Mouse (Mus musculus) hindbrain, embryonic 16.5 days (tissue): ENCODE data around the gene Ncf4. TPM values are rescaled to one million over a fixed set of nuclear protein-coding genes. Genes with fewer than 3 reads are reported as not detected.
A peak's percentile ranks its signal among the peaks of the same experiment; 100 is the strongest.

Experiments
- ATAC-seq: fragments of 200-750 bp; cut with Nextera tagmentation; 2 replicates; pipeline ENCODE4 v1.8.0; 2017; ENCODE audit warnings: moderate TSS enrichment, moderate library complexity
- H3K27ac ChIP-seq: fragments of 300-500 bp; sonication (generic); 2 replicates; pipeline ENCODE4 v1.5.1; 2014; ENCODE audit warnings: low read depth, mild to moderate bottlenecking, control low read depth, low read length, moderate library complexity
- H3K27me3 ChIP-seq: fragments of 300-500 bp; sonication (generic); replicated peaks from 2 replicates; pipeline ENCODE4 v1.6.1; 2014; ENCODE audit warnings: low read length; ENCODE audit not compliant: control insufficient read depth, insufficient read depth
- H3K36me3 ChIP-seq: fragments of 300-500 bp; sonication (generic); 2 replicates; pipeline ENCODE4 v1.6.1; 2014; ENCODE audit warnings: mild to moderate bottlenecking, low read length, moderate library complexity, mixed read lengths; ENCODE audit not compliant: control insufficient read depth, insufficient read depth
- H3K4me1 ChIP-seq: fragments of 300-500 bp; sonication (generic); 2 replicates; pipeline ENCODE4 v1.6.1; 2014; ENCODE audit warnings: low read depth, low read length; ENCODE audit not compliant: control insufficient read depth, insufficient read depth
- H3K4me2 ChIP-seq: fragments of 300-500 bp; sonication (generic); 2 replicates; pipeline ENCODE4 v1.6.1; 2014; ENCODE audit warnings: mild to moderate bottlenecking, low read length, control low read depth, moderate library complexity
- H3K4me3 ChIP-seq: fragments of 300-500 bp; sonication (generic); 2 replicates; pipeline ENCODE4 v1.5.1; 2014; ENCODE audit warnings: mild to moderate bottlenecking, low read length, control low read depth, moderate library complexity
- H3K9ac ChIP-seq: fragments of 300-500 bp; sonication (generic); 2 replicates; pipeline ENCODE4 v1.6.1; 2014; ENCODE audit warnings: low read depth, mild to moderate bottlenecking, control low read depth, low read length, moderate library complexity
- H3K9me3 ChIP-seq: fragments of 300-500 bp; sonication (generic); 2 replicates; pipeline ENCODE4 v1.6.1; 2014; ENCODE audit warnings: mild to moderate bottlenecking, low read length, moderate library complexity; ENCODE audit not compliant: control insufficient read depth
- WGBS: fragments of 180-500 bp; shearing (Covaris S2); extraction: QIAGEN DNeasy Blood & Tissue Kit; methylation state at CpG from one replicate; pipeline ENCODE4 v1.1.7; 2014; 5-methylcytosine and 5-hydroxymethylcytosine counted together
- polyA plus RNA-seq: library from polyadenylated mRNA; unstranded; fragments of >200 nt; fragmentation: Nextera tagmentation; extraction: Ambion mirVana; gene quantifications from 2 replicates; pipeline ENCODE4 v1.2.1, GENCODE M21; 2015

Ncf4 gene
- 1.2 and 1.6 TPM in 2 replicates for polyA plus RNA-seq

- H3K4me1 ChIP-seq, result no peaks in the 10 kb centered on the region
- no peak for ATAC-seq
- WGBS, result 76% methylated on average over 7 of the region's 7 CpGs
Measured at GRCm38 (mm10) chr15:78244695-78245492, at the start of gene Ncf4. Gene Ncf4 (plus strand): TSS chr15:78244801.

DNA sequence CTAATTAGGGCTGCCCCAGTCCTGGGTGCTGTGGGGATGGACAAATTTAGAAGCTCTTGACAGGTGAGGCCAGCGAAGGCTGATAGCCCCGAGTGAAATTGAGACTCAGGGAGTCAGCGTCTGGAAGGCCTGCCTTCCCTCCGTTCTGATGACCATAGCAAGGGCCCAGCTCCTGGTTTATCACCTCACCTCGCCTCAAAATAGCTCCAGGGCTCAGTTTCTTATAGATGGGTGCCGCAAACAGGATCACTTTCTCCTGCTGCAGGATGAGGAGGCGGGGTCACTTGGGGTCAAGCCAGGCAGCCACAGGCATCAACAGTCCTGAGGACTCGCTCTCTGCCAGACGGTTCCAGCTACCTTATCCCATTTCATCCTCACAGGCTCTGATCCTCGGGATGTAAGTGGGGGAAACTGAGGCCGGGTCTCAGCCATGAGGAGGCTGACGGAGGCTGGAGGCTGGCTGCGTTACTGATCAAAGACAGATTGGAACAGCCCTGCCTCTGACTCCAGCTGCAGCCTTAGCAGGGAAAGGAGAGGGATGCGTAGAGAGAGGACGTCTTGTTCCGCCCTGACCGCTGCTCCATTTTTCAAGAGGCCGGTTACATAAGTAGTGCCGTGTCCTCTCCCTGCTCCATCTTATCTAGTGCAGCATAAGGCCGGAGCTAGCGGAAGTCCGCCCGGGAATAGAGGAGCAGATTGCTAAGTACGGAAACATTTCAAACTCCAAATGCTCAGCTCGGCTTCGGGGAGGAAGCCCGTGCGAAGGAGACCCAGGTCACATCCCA is 49.3 kb upstream of the Ncf4 start:
- H3K27me3 ChIP-seq, result no peaks in the 10 kb centered on the region
- no peak overlapping the region for H3K4me3 ChIP-seq
- ATAC-seq, result no peak
- no peaks in the 10 kb centered on the region for H3K9me3 ChIP-seq
- H3K4me1 ChIP-seq, result no peaks in the 10 kb centered on the region
- H3K9ac ChIP-seq, result no peak overlapping the region
- no peaks in the 10 kb centered on the region for H3K36me3 ChIP-seq
- H3K27ac ChIP-seq, result no peak overlapping the region
- WGBS, result 79% methylated on average over 28 of the region's 28 CpGs
- H3K4me2 ChIP-seq, result no peak overlapping the region

More at GRCm38 (mm10) chr15:78244695-78245492, at the start of gene Ncf4:
- H3K9me3 ChIP-seq, result no peaks in the 10 kb centered on the region
- no peak within 1 kb of the TSS for H3K4me2 ChIP-seq
- H3K27ac ChIP-seq, result no peak within 1 kb of the TSS
- H3K27me3 ChIP-seq, result no peaks in the 10 kb centered on the region
- H3K36me3 ChIP-seq, result no peaks in the 10 kb centered on the region
- no peak within 1 kb of the TSS for H3K9ac ChIP-seq
- H3K4me3 ChIP-seq, result no peak within 1 kb of the TSS

GRCm38 (mm10) chr15:78204053-78204847 is 40.4 kb upstream of the Ncf4 start:
- Histone ChIP-seq H3K4me3 (peak overlapping the region; percentile 49), H3K4me2 (peak overlapping the region; percentile 93), H3K4me1 (peaks cover 10% of the 10 kb centered on the region), H3K27ac (no peak overlapping the region), H3K9me3 (no peaks in the 10 kb centered on the region), H3K9ac (peak overlapping the region; percentile 73), H3K36me3 (no peaks in the 10 kb centered on the region), H3K27me3 (peaks cover 7% of the 10 kb centered on the region)
- WGBS, result 1% methylated on average over 37 of the region's 41 CpGs
- ATAC-seq, result peak; percentile 86

DNA sequence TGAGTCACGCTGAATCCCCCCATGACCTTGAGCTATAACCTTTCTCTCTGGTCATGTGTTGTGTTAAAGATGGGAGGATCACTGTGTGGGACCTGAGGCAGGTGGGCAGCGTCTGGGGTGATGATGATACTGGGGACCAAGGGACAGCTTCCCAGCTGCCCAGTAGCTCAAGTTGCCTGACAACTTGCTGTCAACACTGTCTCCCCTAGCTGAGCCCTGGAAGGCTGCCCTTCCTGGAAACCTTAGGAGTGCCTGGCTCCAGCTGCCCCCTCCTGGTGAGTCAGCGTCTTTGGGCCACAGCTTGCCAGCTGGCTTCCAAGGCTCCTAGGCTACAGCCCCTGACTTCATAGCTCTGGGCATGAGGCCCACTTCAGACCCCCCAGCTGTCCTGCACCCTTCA is 39.4 kb upstream of the Ncf4 start:
- Histone ChIP-seq H3K4me1 (peaks cover 10% of the 10 kb centered on the region), H3K4me2 (no peak overlapping the region), H3K9ac (no peak overlapping the region), H3K27me3 (peaks cover 7% of the 10 kb centered on the region), H3K9me3 (no peaks in the 10 kb centered on the region), H3K4me3 (no peak overlapping the region), H3K27ac (no peak overlapping the region), H3K36me3 (no peaks in the 10 kb centered on the region)
- ATAC-seq, result peak; percentile 30; the same call in 1 of the 2 replicates
- WGBS, result 44% methylated on average over 3 of the region's 3 CpGs

DNA sequence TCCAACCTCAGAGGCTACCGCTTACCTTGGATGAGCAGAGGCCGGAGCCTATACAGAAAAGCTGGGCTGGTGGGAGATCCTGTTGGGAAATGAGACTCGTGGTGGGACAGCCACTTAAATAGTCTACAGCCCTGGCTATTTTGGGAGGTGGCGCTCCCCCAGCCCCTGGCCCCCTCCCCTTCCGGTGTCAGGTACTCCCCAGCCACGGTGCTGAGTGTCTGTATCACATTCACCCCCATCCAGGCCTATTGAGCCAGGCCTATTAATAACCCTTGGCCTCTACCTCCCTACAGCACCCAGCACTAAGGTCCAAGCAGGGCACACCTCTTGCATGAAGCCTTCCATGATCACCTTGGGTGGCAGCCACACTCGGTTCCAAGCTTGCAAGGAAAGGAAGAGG is 38.3 kb upstream of the Ncf4 start, which contains the start of gene Pvalb:
Gene Pvalb, minus strand, starts transcription at position 89 of the 400 bp plus-strand sequence.
- no peak for ATAC-seq
- H3K27me3 ChIP-seq, result peaks cover 7% of the 10 kb centered on the region
- no peak within 1 kb of the TSS for H3K9ac ChIP-seq
- H3K27ac ChIP-seq, result no peak within 1 kb of the TSS
- H3K4me2 ChIP-seq, result no peak within 1 kb of the TSS
- H3K4me1 ChIP-seq, result peaks cover 10% of the 10 kb centered on the region
- WGBS, result 92% methylated on average over 7 of the region's 7 CpGs
- no peaks in the 10 kb centered on the region for H3K36me3 ChIP-seq
- H3K9me3 ChIP-seq, result no peaks in the 10 kb centered on the region
- no peak within 1 kb of the TSS for H3K4me3 ChIP-seq

- no peak for ATAC-seq
- Histone ChIP-seq H3K4me1 (no peaks in the 10 kb centered on the region), H3K27me3 (no peaks in the 10 kb centered on the region), H3K9ac (no peak overlapping the region), H3K4me3 (no peak overlapping the region), H3K4me2 (no peak overlapping the region), H3K27ac (no peak overlapping the region), H3K36me3 (no peaks in the 10 kb centered on the region), H3K9me3 (no peaks in the 10 kb centered on the region)
- 82% methylated on average over 4 of the region's 4 CpGs for WGBS
Measured at GRCm38 (mm10) chr15:78210203-78210602, 34.4 kb upstream of the Ncf4 start.

GRCm38 (mm10) chr15:78211367-78211766 is 33.2 kb upstream of the Ncf4 start:
- no peaks in the 10 kb centered on the region for H3K36me3 ChIP-seq
- no peak overlapping the region for H3K4me3 ChIP-seq
- H3K27me3 ChIP-seq, result no peaks in the 10 kb centered on the region
- no peak for ATAC-seq
- no peak overlapping the region for H3K4me2 ChIP-seq
- H3K9me3 ChIP-seq, result no peaks in the 10 kb centered on the region
- no peaks in the 10 kb centered on the region for H3K4me1 ChIP-seq
- 79% methylated on average over 8 of the region's 8 CpGs for WGBS
- no peak overlapping the region for H3K9ac ChIP-seq
- no peak overlapping the region for H3K27ac ChIP-seq

- ATAC-seq, result no peak
- Histone ChIP-seq H3K4me1 (no peaks in the 10 kb centered on the region), H3K27me3 (no peaks in the 10 kb centered on the region), H3K4me2 (no peak overlapping the region), H3K36me3 (no peaks in the 10 kb centered on the region), H3K9me3 (no peaks in the 10 kb centered on the region), H3K27ac (no peak overlapping the region), H3K9ac (no peak overlapping the region), H3K4me3 (no peak overlapping the region)
- 87% methylated on average over 9 of the region's 9 CpGs for WGBS
Measured at GRCm38 (mm10) chr15:78215269-78215668, 29.3 kb upstream of the Ncf4 start.
